Mouse (Mus musculus) frontal cortex, adult (tissue): ENCODE results near the gene Tcl1b3.

Experiments
- ATAC-seq: cut with Nextera tagmentation; 2 replicates; pipeline ENCODE4 v1.9.2; 2017; ENCODE audit warnings: mild to moderate bottlenecking, moderate library complexity, mixed read lengths; ENCODE audit not compliant: low TSS enrichment

The Tcl1b3 gene

GRCm38 (mm10) chr12:105234362-105234761, 43.5 kb downstream of the Tcl1b3 start:
- no peak for ATAC-seq

GRCm38 (mm10) chr12:105235091-105235490, 44.2 kb downstream of the Tcl1b3 start:
- ATAC-seq = no peak

GRCm38 (mm10) chr12:105239060-105239459, 48.2 kb downstream of the Tcl1b3 start:
- ATAC-seq = no peak
